Mouse (Mus musculus) ES-Bruce4 (cell line): ENCODE data around the gene 1500009L16Rik. TPM values are rescaled to one million over a fixed set of nuclear protein-coding genes. Genes with fewer than 3 reads are reported as not detected.

Experiments
- H3K27ac ChIP-seq: 2 replicates; pipeline ENCODE4 v1.5.1; 2012; ENCODE audit warnings: low read length, inconsistent platforms; ENCODE audit not compliant: insufficient read depth
- H3K27me3 ChIP-seq: 2 replicates; pipeline ENCODE4 v1.6.1; 2012; ENCODE audit warnings: mild to moderate bottlenecking, low read length, inconsistent platforms; ENCODE audit not compliant: control insufficient read depth, poor library complexity, insufficient read depth, severe bottlenecking
- H3K36me3 ChIP-seq: 2 replicates; pipeline ENCODE4 v1.6.1; 2012; ENCODE audit warnings: inconsistent platforms, mild to moderate bottlenecking, low read length, moderate library complexity; ENCODE audit not compliant: control insufficient read depth, poor library complexity, insufficient read depth, severe bottlenecking
- H3K4me1 ChIP-seq: one replicate; pipeline ENCODE4 v1.8.1; 2011; ENCODE audit warnings: low read length; ENCODE audit not compliant: control insufficient read depth, insufficient read depth
- H3K4me3 ChIP-seq: 2 replicates; pipeline ENCODE4 v1.5.1; 2011; ENCODE audit warnings: low read depth, mild to moderate bottlenecking, low read length
- H3K9ac ChIP-seq: 2 replicates; pipeline ENCODE4 v1.6.1; 2012; ENCODE audit warnings: low read depth, mild to moderate bottlenecking, inconsistent platforms; ENCODE audit not compliant: poor library complexity, severe bottlenecking
- H3K9me3 ChIP-seq: replicated peaks from 2 replicates; pipeline ENCODE4 v1.6.1; 2012; ENCODE audit warnings: mild to moderate bottlenecking, low read length, inconsistent platforms; ENCODE audit not compliant: control insufficient read depth, poor library complexity, insufficient read depth, severe bottlenecking
- CTCF ChIP-seq: IDR thresholded peaks from one replicate; pipeline ENCODE4 v1.8.1; 2011; ENCODE audit warnings: low read depth, low read length
- EP300 ChIP-seq: IDR thresholded peaks from 2 replicates; pipeline ENCODE4 v1.6.1; 2011; ENCODE audit warnings: low read depth, low read length; ENCODE audit not compliant: insufficient read depth
- POLR2A ChIP-seq: IDR thresholded peaks from one replicate; pipeline ENCODE4 v1.8.1; 2011; ENCODE audit warnings: low read length; ENCODE audit not compliant: insufficient read depth
- polyA plus RNA-seq: library from polyadenylated mRNA; stranded (reverse); fragments of >200 nt; gene quantifications from 2 replicates; pipeline ENCODE4 v1.2.4, GENCODE M21; 2011; ENCODE audit warnings: low read depth; ENCODE audit not compliant: missing spikeins, insufficient read depth, insufficient read length

The 1500009L16Rik gene
- polyA plus RNA-seq, 1 experiment: 72.7 TPM

GRCm38 (mm10) chr10:83785627-83786392 is 63.1 kb downstream of the 1500009L16Rik start:
- Histone ChIP-seq H3K9me3 (0 out of 2 replicates have a peak, but pooled peaks cover 2% of the 10 kb centered on the region), H3K36me3 (no peaks in the 10 kb centered on the region), H3K4me3 (no peak overlapping the region), H3K4me1 (no peaks in the 10 kb centered on the region), H3K9ac (no peak overlapping the region), H3K27ac (no peak overlapping the region), H3K27me3 (no peaks in the 10 kb centered on the region)
- TF ChIP-seq CTCF (no peak), POLR2A (no peak), EP300 (no peak)

- H3K27me3 ChIP-seq: no peaks in the 10 kb centered on the region
- no peak overlapping the region for H3K4me3 ChIP-seq
- H3K9ac ChIP-seq: no peak overlapping the region
- TF ChIP-seq CTCF: no peak
- TF ChIP-seq EP300: no peak
- TF ChIP-seq POLR2A: no peak
- H3K9me3 ChIP-seq: no peaks in the 10 kb centered on the region
- no peaks in the 10 kb centered on the region for H3K4me1 ChIP-seq
- no peak overlapping the region for H3K27ac ChIP-seq
- H3K36me3 ChIP-seq: no peaks in the 10 kb centered on the region
These were observed 72.4 kb downstream of the 1500009L16Rik start for GRCm38 (mm10) chr10:83795088-83795487.

- Histone ChIP-seq H3K36me3 (no peaks in the 10 kb centered on the region), H3K9me3 (no peaks in the 10 kb centered on the region), H3K4me3 (no peak overlapping the region), H3K27me3 (no peaks in the 10 kb centered on the region), H3K9ac (no peak overlapping the region), H3K4me1 (no peaks in the 10 kb centered on the region), H3K27ac (no peak overlapping the region)
- TF ChIP-seq CTCF: no peak
- no peak for TF ChIP-seq POLR2A
- no peak for TF ChIP-seq EP300
These were observed 72.8 kb downstream of the 1500009L16Rik start for GRCm38 (mm10) chr10:83795500-83795899.

- Histone ChIP-seq H3K4me3 (no peak overlapping the region), H3K27me3 (no peaks in the 10 kb centered on the region), H3K9ac (no peak overlapping the region), H3K4me1 (no peaks in the 10 kb centered on the region), H3K9me3 (no peaks in the 10 kb centered on the region), H3K27ac (no peak overlapping the region), H3K36me3 (no peaks in the 10 kb centered on the region)
- no peak for TF ChIP-seq EP300
- no peak for TF ChIP-seq CTCF
- TF ChIP-seq POLR2A: no peak
These were observed 81.4 kb downstream of the 1500009L16Rik start for GRCm38 (mm10) chr10:83804021-83804420.

GRCm38 (mm10) chr10:83805201-83805718 is 82.6 kb downstream of the 1500009L16Rik start:
- H3K27ac ChIP-seq: no peak overlapping the region

GRCm38 (mm10) chr10:83807251-83807650 is 84.6 kb downstream of the 1500009L16Rik start:
- no peak overlapping the region for H3K27ac ChIP-seq
- no peaks in the 10 kb centered on the region for H3K9me3 ChIP-seq
- H3K27me3 ChIP-seq: no peaks in the 10 kb centered on the region
- H3K36me3 ChIP-seq: no peaks in the 10 kb centered on the region
- H3K9ac ChIP-seq: no peak overlapping the region
- no peaks in the 10 kb centered on the region for H3K4me1 ChIP-seq
- TF ChIP-seq EP300 (no peak), CTCF (no peak), POLR2A (no peak)
- peak overlapping the region; percentile 24 for H3K4me3 ChIP-seq

More at GRCm38 (mm10) chr10:83805201-83805718, 82.6 kb downstream of the 1500009L16Rik start:
- H3K4me3 ChIP-seq: no peak overlapping the region
- no peaks in the 10 kb centered on the region for H3K36me3 ChIP-seq
- no peaks in the 10 kb centered on the region for H3K27me3 ChIP-seq
- H3K9ac ChIP-seq: no peak overlapping the region
- H3K9me3 ChIP-seq: no peaks in the 10 kb centered on the region
- no peaks in the 10 kb centered on the region for H3K4me1 ChIP-seq
- TF ChIP-seq CTCF (no peak), POLR2A (no peak), EP300 (no peak)

Other genes with a start within 250 kb of the 1500009L16Rik start
- 0.37 and 0.39 TPM in 2 replicates for gene Aldh1l2, start 188.7 kb upstream of the 1500009L16Rik start, polyA plus RNA-seq
- 88.1 and 92.1 TPM in 2 replicates for gene Washc4, start 179.1 kb upstream of the 1500009L16Rik start, polyA plus RNA-seq
- gene Appl2, start 74.1 kb upstream of the 1500009L16Rik start, polyA plus RNA-seq: 28.7 and 38.2 TPM in 2 replicates